Mouse (Mus musculus) forebrain, postnatal 0 days (tissue): ENCODE measurements around the gene Efna1. TPM values are rescaled to one million over a fixed set of nuclear protein-coding genes. Genes with fewer than 3 reads are reported as not detected.

Experiments used
- ATAC-seq: fragments of 200-750 bp; cut with Nextera tagmentation; 2 replicates; pipeline ENCODE4 v1.8.0; 2017; ENCODE audit warnings: mild to moderate bottlenecking, moderate library complexity
- DNase-seq: peaks from one replicate; pipeline ENCODE4 v3.0.0-alpha.2; 2015
- H3K27ac ChIP-seq: fragments of 300-500 bp; sonication (generic); 2 replicates; pipeline ENCODE4 v1.5.1; 2014; ENCODE audit warnings: low read depth, mild to moderate bottlenecking, antibody characterized with exemption, low read length, moderate library complexity, mixed read lengths
- H3K27me3 ChIP-seq: fragments of 300-500 bp; sonication (generic); 2 replicates; pipeline ENCODE4 v1.6.1; 2014; ENCODE audit warnings: mild to moderate bottlenecking, low read length, mixed read lengths; ENCODE audit not compliant: insufficient read depth
- H3K36me3 ChIP-seq: fragments of 300-500 bp; sonication (generic); 2 replicates; pipeline ENCODE4 v1.6.1; 2014; ENCODE audit warnings: mild to moderate bottlenecking, moderate library complexity; ENCODE audit not compliant: insufficient read depth
- H3K4me1 ChIP-seq: fragments of 300-500 bp; sonication (generic); 2 replicates; pipeline ENCODE4 v1.6.1; 2014; ENCODE audit warnings: antibody characterized with exemption; ENCODE audit not compliant: insufficient read depth
- H3K4me2 ChIP-seq: fragments of 300-500 bp; sonication (generic); 2 replicates; pipeline ENCODE4 v1.6.1; 2014; ENCODE audit warnings: low read depth, mild to moderate bottlenecking, moderate library complexity
- H3K4me3 ChIP-seq: fragments of 300-500 bp; sonication (generic); 2 replicates; pipeline ENCODE4 v1.5.1; 2014; ENCODE audit warnings: low read depth, low read length, mixed read lengths
- H3K9ac ChIP-seq: fragments of 300-500 bp; sonication (generic); 2 replicates; pipeline ENCODE4 v1.6.1; 2014; ENCODE audit warnings: mild to moderate bottlenecking
- H3K9me3 ChIP-seq: fragments of 300-500 bp; sonication (generic); 2 replicates; pipeline ENCODE4 v1.6.1; 2016; ENCODE audit warnings: low read length
- CTCF ChIP-seq: sonication (generic); IDR thresholded peaks from 2 replicates; pipeline ENCODE4 v1.5.1; 2016; ENCODE audit warnings: antibody characterized with exemption, control low read depth, low read depth
- WGBS: fragments of 180-500 bp; shearing (Covaris S2); extraction: QIAGEN DNeasy Blood & Tissue Kit; methylation state at CpG from one replicate; pipeline ENCODE4 v1.1.7; 2014; 5-methylcytosine and 5-hydroxymethylcytosine counted together
- polyA plus RNA-seq: library from polyadenylated mRNA; unstranded; fragments of >200 nt; fragmentation: Nextera tagmentation; extraction: Ambion mirVana; gene quantifications from 2 replicates; pipeline ENCODE4 v1.2.1, GENCODE M21; 2015
- total RNA-seq: library from RNA; depleted of rRNA; stranded (reverse); fragments of >200 nt; gene quantifications from 2 replicates; pipeline ENCODE4 v1.2.3, GENCODE M21; 2014

The Efna1 gene
- total and polyA plus RNA-seq, 2 experiments from 2014 or later: 8.4 to 11.1 TPM

- no peaks in the 10 kb centered on the region; the same call in 1 of the 2 replicates for H3K27me3 ChIP-seq
- 70% methylated on average over 11 of the region's 11 CpGs for WGBS
- no peak overlapping the region for H3K4me2 ChIP-seq
- H3K9me3 ChIP-seq: no peaks in the 10 kb centered on the region
- DNase-seq (peak; percentile 60), ATAC-seq (peak; percentile 77)
- no peaks in the 10 kb centered on the region for H3K4me1 ChIP-seq
- H3K36me3 ChIP-seq: no peaks in the 10 kb centered on the region
- H3K27ac ChIP-seq: no peak overlapping the region
- no peak for TF ChIP-seq CTCF
- H3K4me3 ChIP-seq: no peak overlapping the region
- no peak overlapping the region for H3K9ac ChIP-seq
Measured at GRCm38 (mm10) chr3:89296761-89297396, 15.9 kb upstream of the Efna1 start.

GRCm38 (mm10) chr3:89295685-89296230, 14.8 kb upstream of the Efna1 start:
- Histone ChIP-seq H3K27me3 (no peaks in the 10 kb centered on the region; the same call in 1 of the 2 replicates), H3K9ac (no peak overlapping the region), H3K36me3 (no peaks in the 10 kb centered on the region), H3K4me1 (no peaks in the 10 kb centered on the region), H3K9me3 (no peaks in the 10 kb centered on the region), H3K27ac (no peak overlapping the region), H3K4me2 (no peak overlapping the region), H3K4me3 (no peak overlapping the region)
- ATAC-seq (no peak), DNase-seq (no peak)
- 72% methylated on average over 8 of the region's 8 CpGs for WGBS
- no peak for TF ChIP-seq CTCF

- Histone ChIP-seq H3K27me3 (no peaks in the 10 kb centered on the region), H3K4me3 (no peak overlapping the region), H3K27ac (no peak overlapping the region), H3K36me3 (no peaks in the 10 kb centered on the region), H3K4me2 (no peak overlapping the region), H3K9ac (no peak overlapping the region), H3K4me1 (no peaks in the 10 kb centered on the region), H3K9me3 (no peaks in the 10 kb centered on the region)
- TF ChIP-seq CTCF: no peak
- 79% methylated on average over 5 of the region's 5 CpGs for WGBS
- ATAC-seq: no peak
- no peak for DNase-seq
Measured at GRCm38 (mm10) chr3:89294195-89294594, 13.3 kb upstream of the Efna1 start.

- H3K4me2 ChIP-seq: no peak overlapping the region
- H3K27me3 ChIP-seq: no peaks in the 10 kb centered on the region
- WGBS: 93% methylated on average over 11 of the region's 11 CpGs
- H3K9me3 ChIP-seq: no peaks in the 10 kb centered on the region
- ATAC-seq: no peak
- no peak overlapping the region for H3K27ac ChIP-seq
- no peak overlapping the region for H3K4me3 ChIP-seq
- H3K4me1 ChIP-seq: no peaks in the 10 kb centered on the region
- H3K9ac ChIP-seq: no peak overlapping the region
- no peaks in the 10 kb centered on the region for H3K36me3 ChIP-seq
- no peak for TF ChIP-seq CTCF
- no peak for DNase-seq
Measured at GRCm38 (mm10) chr3:89293247-89293918, 12.4 kb upstream of the Efna1 start.

- no peaks in the 10 kb centered on the region for H3K36me3 ChIP-seq
- 69% methylated on average over 5 of the region's 5 CpGs for WGBS
- H3K27me3 ChIP-seq: no peaks in the 10 kb centered on the region
- H3K9ac ChIP-seq: no peak overlapping the region
- no peak for TF ChIP-seq CTCF
- no peak overlapping the region for H3K4me2 ChIP-seq
- no peaks in the 10 kb centered on the region for H3K4me1 ChIP-seq
- no peak overlapping the region for H3K4me3 ChIP-seq
- H3K9me3 ChIP-seq: no peaks in the 10 kb centered on the region
- DNase-seq (no peak), ATAC-seq (no peak)
- no peak overlapping the region for H3K27ac ChIP-seq
Measured at GRCm38 (mm10) chr3:89292303-89292702, 11.4 kb upstream of the Efna1 start.

GRCm38 (mm10) chr3:89291874-89292273, 10.9 kb upstream of the Efna1 start:
- H3K27ac ChIP-seq: no peak overlapping the region
- H3K36me3 ChIP-seq: no peaks in the 10 kb centered on the region
- no peaks in the 10 kb centered on the region for H3K27me3 ChIP-seq
- H3K9me3 ChIP-seq: no peaks in the 10 kb centered on the region
- no peak for TF ChIP-seq CTCF
- DNase-seq: no peak
- no peaks in the 10 kb centered on the region for H3K4me1 ChIP-seq
- H3K4me3 ChIP-seq: no peak overlapping the region
- H3K9ac ChIP-seq: no peak overlapping the region
- H3K4me2 ChIP-seq: no peak overlapping the region
- WGBS: 78% methylated on average over 10 of the region's 10 CpGs
- no peak for ATAC-seq

- Histone ChIP-seq H3K36me3 (no peaks in the 10 kb centered on the region), H3K9ac (no peak overlapping the region), H3K4me2 (no peak overlapping the region), H3K27me3 (no peaks in the 10 kb centered on the region), H3K27ac (no peak overlapping the region), H3K9me3 (no peaks in the 10 kb centered on the region), H3K4me3 (no peak overlapping the region), H3K4me1 (no peaks in the 10 kb centered on the region)
- WGBS: 51% methylated on average over 7 of the region's 7 CpGs
- DNase-seq (no peak), ATAC-seq (no peak)
- TF ChIP-seq CTCF: no peak
Measured at GRCm38 (mm10) chr3:89288503-89288928, 7.6 kb upstream of the Efna1 start.
